Mouse (Mus musculus): ENCODE data around the gene Med15. TPM values are rescaled to one million over a fixed set of nuclear protein-coding genes. Genes with fewer than 3 reads are reported as not detected.
A peak's percentile ranks its signal among the peaks of the same experiment; 100 is the strongest.
"Not testable (repeated sequence)": the region's sequence is repeated elsewhere in the genome, so short reads cannot be mapped to it uniquely, and the experiment has no call there.

Med15 gene
- total RNA-seq, 1 experiment from 2014 or later: 27.4 TPM

GRCm38 (mm10) chr16:17742810-17743209, 10.1 kb upstream of the Med15 start:
- ATAC-seq (replicated peaks in 1 of 2; ENCODE audit: insufficient read depth in 1 of 2, low FRiP score in 2 of 2, low TSS enrichment in 1 of 2, low read depth in 1 of 2, poor library complexity in 2 of 2, severe bottlenecking in 2 of 2): no peak

GRCm38 (mm10) chr16:17740080-17740479, 7.4 kb upstream of the Med15 start:
- no peak for ATAC-seq (replicated peaks in 1 of 2; ENCODE audit: insufficient read depth in 1 of 2, low FRiP score in 2 of 2, low TSS enrichment in 1 of 2, low read depth in 1 of 2, poor library complexity in 2 of 2, severe bottlenecking in 2 of 2)

DNA sequence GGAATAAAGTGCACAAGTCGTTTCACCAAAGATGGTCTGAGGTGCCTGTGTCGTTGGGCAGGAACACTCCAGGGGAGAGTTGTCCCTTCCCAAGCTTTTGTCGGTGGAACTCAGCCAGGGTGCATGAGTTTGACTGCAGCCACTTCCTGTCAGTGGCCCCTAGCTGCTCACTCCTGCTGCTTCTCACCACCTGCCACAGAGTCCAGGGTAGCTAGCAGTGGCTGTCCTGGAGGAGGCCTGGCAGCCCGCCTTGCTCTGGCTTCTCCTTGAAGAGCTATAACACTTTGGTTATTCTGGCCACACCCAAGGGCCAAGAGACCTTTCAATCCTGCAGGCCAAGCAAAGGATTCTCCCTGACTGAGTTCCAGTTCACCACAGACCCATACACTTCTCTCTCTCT, 3.5 kb upstream of the Med15 start:
- ATAC-seq (replicated peaks in 1 of 2; ENCODE audit: insufficient read depth in 1 of 2, low FRiP score in 2 of 2, low TSS enrichment in 1 of 2, low read depth in 1 of 2, poor library complexity in 2 of 2, severe bottlenecking in 2 of 2): no peak

DNA sequence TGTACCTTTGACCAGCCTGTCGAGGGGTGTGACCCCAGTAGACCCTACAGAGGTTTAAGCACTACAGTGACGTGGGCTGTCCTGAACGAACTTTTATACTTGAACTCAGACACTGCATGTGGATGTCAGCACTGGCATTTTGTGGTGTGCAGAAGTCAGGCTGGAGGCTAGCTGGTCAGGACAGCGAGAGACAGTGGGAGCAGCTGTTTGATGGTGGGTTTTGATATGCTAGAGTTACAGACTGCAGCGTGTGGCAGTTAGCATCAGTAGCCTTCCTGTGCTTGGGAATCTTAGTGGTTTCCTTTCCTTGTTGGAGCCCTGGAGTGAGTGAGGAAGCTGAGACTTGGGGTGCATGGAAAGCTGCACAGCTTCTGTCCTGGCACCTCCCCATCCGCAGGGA, 2.2 kb upstream of the Med15 start:
- not testable (repeated sequence) for ATAC-seq (replicated peaks in 1 of 2; ENCODE audit: insufficient read depth in 1 of 2, low FRiP score in 2 of 2, low TSS enrichment in 1 of 2, low read depth in 1 of 2, poor library complexity in 2 of 2, severe bottlenecking in 2 of 2)

DNA sequence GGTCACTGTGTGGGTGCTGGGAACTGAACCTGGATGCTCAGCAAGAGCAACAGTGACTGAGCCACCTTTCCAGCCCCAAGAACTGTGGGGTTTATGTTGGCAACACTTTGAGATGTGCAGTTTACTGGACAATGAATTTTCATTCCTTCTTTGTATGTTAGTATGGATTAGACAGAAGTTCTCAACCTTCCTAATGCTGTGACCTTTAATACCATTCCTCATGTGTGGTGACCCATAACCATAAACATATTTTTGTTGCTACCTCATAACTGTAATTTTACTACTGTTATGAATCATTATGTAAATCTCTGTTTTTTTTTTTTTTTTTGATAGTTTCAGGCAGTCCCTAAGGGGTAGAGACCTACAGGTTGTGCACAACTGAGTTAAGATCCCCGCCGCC, 955 bp upstream of the Med15 start:
- ATAC-seq (replicated peaks in 1 of 2; ENCODE audit: insufficient read depth in 1 of 2, low FRiP score in 2 of 2, low TSS enrichment in 1 of 2, low read depth in 1 of 2, poor library complexity in 2 of 2, severe bottlenecking in 2 of 2): no peak

- ATAC-seq (replicated peaks in 1 of 2; ENCODE audit: insufficient read depth in 1 of 2, low FRiP score in 2 of 2, low TSS enrichment in 1 of 2, low read depth in 1 of 2, poor library complexity in 2 of 2, severe bottlenecking in 2 of 2): no peak
Observed at GRCm38 (mm10) chr16:17732431-17732830, 260 bp downstream of the Med15 start.

GRCm38 (mm10) chr16:17732021-17732420, 670 bp downstream of the Med15 start:
- ATAC-seq (replicated peaks in 1 of 2; ENCODE audit: insufficient read depth in 1 of 2, low FRiP score in 2 of 2, low TSS enrichment in 1 of 2, low read depth in 1 of 2, poor library complexity in 2 of 2, severe bottlenecking in 2 of 2): no peak

DNA sequence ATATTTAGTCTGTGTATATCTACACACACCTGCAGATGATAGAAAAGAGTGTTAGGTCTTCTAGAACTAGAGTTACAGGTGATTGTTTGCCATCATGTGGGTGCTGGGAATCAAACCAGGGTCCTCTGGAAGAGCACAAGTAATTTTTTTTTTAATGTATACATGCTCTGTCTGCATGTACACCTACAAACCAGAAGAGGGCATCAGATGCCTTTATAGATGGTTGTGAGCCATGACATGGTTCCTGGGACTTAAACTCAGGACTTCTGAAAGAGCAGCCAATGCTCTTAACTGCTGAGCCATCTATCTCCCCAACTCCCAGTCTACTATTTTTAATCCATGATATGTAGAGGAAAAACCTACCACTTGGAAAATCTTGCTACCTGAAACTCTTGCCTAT, 2.7 kb downstream of the Med15 start:
- ATAC-seq (replicated peaks in 1 of 2; ENCODE audit: insufficient read depth in 1 of 2, low FRiP score in 2 of 2, low TSS enrichment in 1 of 2, low read depth in 1 of 2, poor library complexity in 2 of 2, severe bottlenecking in 2 of 2): no peak

DNA sequence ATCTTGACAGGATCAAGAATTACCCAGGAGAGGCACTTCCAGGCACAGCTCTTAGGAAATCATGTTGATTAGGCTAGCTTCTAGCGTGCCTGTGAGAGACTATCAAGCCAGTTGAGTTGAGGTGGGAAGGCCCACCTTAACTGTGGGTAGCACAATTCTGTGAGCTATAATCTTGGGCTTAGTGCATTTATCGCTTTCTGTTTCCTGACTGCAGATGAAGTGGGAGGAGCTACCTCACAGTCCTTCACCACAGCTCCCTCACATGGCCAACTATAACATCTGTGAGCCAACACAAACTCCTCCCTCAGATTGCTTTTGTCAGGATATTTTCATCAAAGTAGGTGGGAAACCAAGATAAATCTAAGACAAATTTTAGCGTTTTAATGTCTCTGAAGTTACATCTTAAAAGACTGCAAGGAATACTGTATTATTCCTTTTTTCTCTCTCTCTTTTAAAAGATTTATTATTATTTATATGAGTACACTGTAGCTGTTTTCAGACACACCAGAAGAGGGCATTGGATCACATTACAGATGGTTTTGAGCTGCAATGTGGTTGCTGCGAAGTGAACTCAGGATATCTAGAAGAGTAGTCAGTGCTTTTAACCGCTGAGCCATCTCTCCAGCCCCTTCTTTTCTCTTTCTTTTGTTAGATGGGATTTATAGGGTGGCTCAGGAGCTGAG, 5.4 kb downstream of the Med15 start:
- peak; percentile 89 to 92 for ATAC-seq (replicated peaks in 1 of 2; ENCODE audit: insufficient read depth in 1 of 2, low FRiP score in 2 of 2, low TSS enrichment in 1 of 2, low read depth in 1 of 2, poor library complexity in 2 of 2, severe bottlenecking in 2 of 2)

GRCm38 (mm10) chr16:17724448-17724847, 8.2 kb downstream of the Med15 start:
- ATAC-seq (replicated peaks in 1 of 2; ENCODE audit: insufficient read depth in 1 of 2, low FRiP score in 2 of 2, low TSS enrichment in 1 of 2, low read depth in 1 of 2, poor library complexity in 2 of 2, severe bottlenecking in 2 of 2): no peak

- no peak for ATAC-seq (replicated peaks in 1 of 2; ENCODE audit: insufficient read depth in 1 of 2, low FRiP score in 2 of 2, low TSS enrichment in 1 of 2, low read depth in 1 of 2, poor library complexity in 2 of 2, severe bottlenecking in 2 of 2)
Observed at GRCm38 (mm10) chr16:17723325-17723626, 9.4 kb downstream of the Med15 start.

- peak; percentile 84 to 88 for ATAC-seq (replicated peaks in 1 of 2; ENCODE audit: insufficient read depth in 1 of 2, low FRiP score in 2 of 2, low TSS enrichment in 1 of 2, low read depth in 1 of 2, poor library complexity in 2 of 2, severe bottlenecking in 2 of 2)
Observed at GRCm38 (mm10) chr16:17722461-17723324, 10.0 kb downstream of the Med15 start.

DNA sequence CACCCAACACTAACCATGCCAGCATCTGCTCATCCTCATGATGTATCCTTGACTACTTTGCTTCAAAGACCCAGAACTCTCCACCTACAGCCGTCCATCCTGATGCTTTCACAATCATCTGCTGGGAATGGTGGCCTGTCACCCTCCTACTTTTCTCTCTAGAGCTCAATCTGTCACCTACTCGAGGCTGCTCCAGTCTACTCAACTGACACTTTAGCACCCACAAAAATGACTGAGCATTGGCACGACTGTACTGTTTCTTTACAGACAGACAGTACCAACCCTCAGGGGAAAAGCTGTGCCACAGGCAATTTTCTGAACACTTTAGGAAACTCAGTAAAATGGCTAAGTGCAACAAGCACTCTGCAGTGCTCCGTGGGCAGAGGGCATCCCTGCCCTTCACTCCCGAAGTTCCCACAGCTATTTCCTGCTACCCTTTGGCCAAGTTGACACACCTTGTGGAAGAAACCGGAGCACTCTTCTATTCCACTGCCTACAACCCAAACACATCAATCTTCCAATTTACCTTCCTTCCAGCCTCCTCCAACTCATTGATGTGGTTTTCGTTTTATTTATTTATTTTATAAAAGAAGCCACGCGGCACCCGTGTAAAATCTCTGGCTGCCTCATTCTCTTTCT, 10.8 kb downstream of the Med15 start:
- no peak for ATAC-seq (replicated peaks in 1 of 2; ENCODE audit: insufficient read depth in 1 of 2, low FRiP score in 2 of 2, low TSS enrichment in 1 of 2, low read depth in 1 of 2, poor library complexity in 2 of 2, severe bottlenecking in 2 of 2)

GRCm38 (mm10) chr16:17721114-17721808, 11.4 kb downstream of the Med15 start:
- no peak for ATAC-seq (replicated peaks in 1 of 2; ENCODE audit: insufficient read depth in 1 of 2, low FRiP score in 2 of 2, low TSS enrichment in 1 of 2, low read depth in 1 of 2, poor library complexity in 2 of 2, severe bottlenecking in 2 of 2)

GRCm38 (mm10) chr16:17717791-17718190, 14.9 kb downstream of the Med15 start:
- no peak for ATAC-seq (replicated peaks in 1 of 2; ENCODE audit: insufficient read depth in 1 of 2, low FRiP score in 2 of 2, low TSS enrichment in 1 of 2, low read depth in 1 of 2, poor library complexity in 2 of 2, severe bottlenecking in 2 of 2)

- ATAC-seq (replicated peaks in 1 of 2; ENCODE audit: insufficient read depth in 1 of 2, low FRiP score in 2 of 2, low TSS enrichment in 1 of 2, low read depth in 1 of 2, poor library complexity in 2 of 2, severe bottlenecking in 2 of 2): no peak
Observed at GRCm38 (mm10) chr16:17707541-17707940, 25.1 kb downstream of the Med15 start.

- no peak for ATAC-seq (replicated peaks in 1 of 2; ENCODE audit: insufficient read depth in 1 of 2, low FRiP score in 2 of 2, low TSS enrichment in 1 of 2, low read depth in 1 of 2, poor library complexity in 2 of 2, severe bottlenecking in 2 of 2)
Observed at GRCm38 (mm10) chr16:17701043-17701405, 31.7 kb downstream of the Med15 start.

Measured in hematopoietic stem cell, adult 5-6 weeks (primary cell).